Mouse (Mus musculus): ENCODE results near the gene Bmpr1b.

DNA sequence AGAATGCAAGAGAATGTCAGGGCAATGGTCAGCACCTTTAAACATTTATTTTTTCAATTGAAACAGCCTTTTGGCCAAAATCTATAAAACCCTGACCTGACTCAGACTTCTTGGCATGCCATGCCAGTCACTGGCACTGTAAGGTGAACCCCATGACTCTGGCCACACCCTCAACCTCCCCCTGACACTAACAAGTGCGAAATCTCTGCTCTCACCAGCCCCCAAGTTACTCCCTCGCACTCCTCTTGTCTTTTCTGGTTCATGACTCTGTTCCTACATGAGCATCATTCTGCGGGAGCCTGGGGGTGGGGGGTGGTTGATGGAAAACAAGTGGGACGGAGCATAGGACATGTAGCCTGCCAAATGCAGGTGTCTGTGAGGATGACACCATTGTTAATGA lies 135.1 kb downstream of the Bmpr1b start:
- no peak for TF ChIP-seq POLR2A (IDR thresholded peaks at IDR 0.05; ENCODE audit: borderline replicate concordance, insufficient read depth, low read length)
- no peak for TF ChIP-seq CTCF (IDR thresholded peaks at IDR 0.05; ENCODE audit: borderline replicate concordance, insufficient read depth, low read depth, low read length)

All from cerebellum, adult 2 months (tissue).